Mouse (Mus musculus): ENCODE measurements around the gene Nr1h3. TPM values are rescaled to one million over a fixed set of nuclear protein-coding genes. Genes with fewer than 3 reads are reported as not detected.
"Not testable (repeated sequence)": the region's sequence is repeated elsewhere in the genome, so short reads cannot be mapped to it uniquely, and the experiment has no call there.

Gene Nr1h3
- 74.4 and 90.0 TPM in 2 replicates for polyA plus RNA-seq (2012; rRNA removed)

GRCm38 (mm10) chr2:91202222-91202971 lies at the start of gene Nr1h3, which contains the start of gene Acp2:
Nr1h3 (minus strand) TSS chr2:91202834.
Acp2 (plus strand) TSS chr2:91202885.
- peak within 1 kb of the TSS; percentile 81 for H3K4me3 ChIP-seq (ENCODE audit: extremely low read depth, insufficient read depth, insufficient read length)
- H3K4me1 ChIP-seq (ENCODE audit: control insufficient read depth, insufficient read depth, insufficient read length), result peaks cover 5% of the 10 kb centered on the region; the same call in 1 of the 2 replicates
- peak within 1 kb of the TSS; percentile 67 for H3K27ac ChIP-seq (ENCODE audit: insufficient read depth, low read length)
- H3K36me3 ChIP-seq (ENCODE audit: control insufficient read depth, insufficient read depth, low read length), result peaks cover 3% of the 10 kb centered on the region; the same call in 1 of the 2 replicates
- WGBS, result 4% methylated on average over 28 of the region's 28 CpGs
- DNase-seq (ENCODE audit: low read depth in 1 of 2, low spot score in 2 of 2), result peak; percentile 79 to 80
- no peaks in the 10 kb centered on the region for H3K27me3 ChIP-seq (ENCODE audit: control insufficient read depth, insufficient read depth, low read length)
- 0 out of 2 replicates have a peak, but pooled peaks have one; percentile 20 for TF ChIP-seq POLR2A (IDR thresholded peaks at IDR 0.05; ENCODE audit: low read depth, low read length)
- no peak for TF ChIP-seq CTCF (IDR thresholded peaks at IDR 0.05; ENCODE audit: extremely low read depth, insufficient read depth, insufficient read length, insufficient replicate concordance)

GRCm38 (mm10) chr2:91252001-91252400 lies 49.4 kb upstream of the Nr1h3 start:
- Histone ChIP-seq H3K27me3 (ENCODE audit: control insufficient read depth, insufficient read depth, low read length) (peaks cover 12% of the 10 kb centered on the region), H3K4me1 (ENCODE audit: control insufficient read depth, insufficient read depth, insufficient read length) (peaks cover 3% of the 10 kb centered on the region), H3K27ac (ENCODE audit: insufficient read depth, low read length) (no peak overlapping the region), H3K36me3 (ENCODE audit: control insufficient read depth, insufficient read depth, low read length) (no peaks in the 10 kb centered on the region), H3K4me3 (ENCODE audit: extremely low read depth, insufficient read depth, insufficient read length) (no peak overlapping the region)
- TF ChIP-seq CTCF (IDR thresholded peaks at IDR 0.05; ENCODE audit: extremely low read depth, insufficient read depth, insufficient read length, insufficient replicate concordance) (no peak), POLR2A (IDR thresholded peaks at IDR 0.05; ENCODE audit: low read depth, low read length) (no peak)
- no peak for DNase-seq (ENCODE audit: low read depth in 1 of 2, low spot score in 2 of 2)
- 76% methylated on average over 4 of the region's 4 CpGs for WGBS

GRCm38 (mm10) chr2:91248366-91248765 lies 45.7 kb upstream of the Nr1h3 start:
- WGBS, result 91% methylated on average over 4 of the region's 4 CpGs
- H3K36me3 ChIP-seq (ENCODE audit: control insufficient read depth, insufficient read depth, low read length), result no peaks in the 10 kb centered on the region
- no peaks in the 10 kb centered on the region for H3K27me3 ChIP-seq (ENCODE audit: control insufficient read depth, insufficient read depth, low read length)
- no peak overlapping the region for H3K4me3 ChIP-seq (ENCODE audit: extremely low read depth, insufficient read depth, insufficient read length)
- DNase-seq (ENCODE audit: low read depth in 1 of 2, low spot score in 2 of 2), result no peak
- TF ChIP-seq POLR2A (IDR thresholded peaks at IDR 0.05; ENCODE audit: low read depth, low read length), result no peak
- no peak for TF ChIP-seq CTCF (IDR thresholded peaks at IDR 0.05; ENCODE audit: extremely low read depth, insufficient read depth, insufficient read length, insufficient replicate concordance)
- H3K4me1 ChIP-seq (ENCODE audit: control insufficient read depth, insufficient read depth, insufficient read length), result no peaks in the 10 kb centered on the region
- no peak overlapping the region for H3K27ac ChIP-seq (ENCODE audit: insufficient read depth, low read length)

- TF ChIP-seq CTCF (IDR thresholded peaks at IDR 0.05; ENCODE audit: extremely low read depth, insufficient read depth, insufficient read length, insufficient replicate concordance) (no peak), POLR2A (IDR thresholded peaks at IDR 0.05; ENCODE audit: low read depth, low read length) (no peak)
- H3K4me3 ChIP-seq (ENCODE audit: extremely low read depth, insufficient read depth, insufficient read length), result no peak overlapping the region
- H3K27me3 ChIP-seq (ENCODE audit: control insufficient read depth, insufficient read depth, low read length), result no peaks in the 10 kb centered on the region
- H3K4me1 ChIP-seq (ENCODE audit: control insufficient read depth, insufficient read depth, insufficient read length), result no peaks in the 10 kb centered on the region
- 78% methylated on average over 5 of the region's 5 CpGs for WGBS
- H3K36me3 ChIP-seq (ENCODE audit: control insufficient read depth, insufficient read depth, low read length), result no peaks in the 10 kb centered on the region
- H3K27ac ChIP-seq (ENCODE audit: insufficient read depth, low read length), result no peak overlapping the region
- no peak for DNase-seq (ENCODE audit: low read depth in 1 of 2, low spot score in 2 of 2)
Measured at GRCm38 (mm10) chr2:91244557-91245228, 42.1 kb upstream of the Nr1h3 start.

GRCm38 (mm10) chr2:91243416-91243815 lies 40.8 kb upstream of the Nr1h3 start:
- no peaks in the 10 kb centered on the region for H3K36me3 ChIP-seq (ENCODE audit: control insufficient read depth, insufficient read depth, low read length)
- WGBS, result 81% methylated on average over 3 of the region's 3 CpGs

GRCm38 (mm10) chr2:91242547-91242946 lies 39.9 kb upstream of the Nr1h3 start:
- DNase-seq (ENCODE audit: low read depth in 1 of 2, low spot score in 2 of 2), result no peak
- WGBS, result 36% methylated on average over 5 of the region's 5 CpGs
- TF ChIP-seq CTCF (IDR thresholded peaks at IDR 0.05; ENCODE audit: extremely low read depth, insufficient read depth, insufficient read length, insufficient replicate concordance) (no peak), POLR2A (IDR thresholded peaks at IDR 0.05; ENCODE audit: low read depth, low read length) (no peak)

More at GRCm38 (mm10) chr2:91243416-91243815, 40.8 kb upstream of the Nr1h3 start:
- no peak overlapping the region for H3K4me3 ChIP-seq (ENCODE audit: extremely low read depth, insufficient read depth, insufficient read length)
- no peak overlapping the region for H3K27ac ChIP-seq (ENCODE audit: insufficient read depth, low read length)
- TF ChIP-seq POLR2A (IDR thresholded peaks at IDR 0.05; ENCODE audit: low read depth, low read length), result no peak
- TF ChIP-seq CTCF (IDR thresholded peaks at IDR 0.05; ENCODE audit: extremely low read depth, insufficient read depth, insufficient read length, insufficient replicate concordance), result no peak
- DNase-seq (ENCODE audit: low read depth in 1 of 2, low spot score in 2 of 2), result no peak
- no peaks in the 10 kb centered on the region for H3K4me1 ChIP-seq (ENCODE audit: control insufficient read depth, insufficient read depth, insufficient read length)
- H3K27me3 ChIP-seq (ENCODE audit: control insufficient read depth, insufficient read depth, low read length), result no peaks in the 10 kb centered on the region

GRCm38 (mm10) chr2:91237511-91238080 lies 35.0 kb upstream of the Nr1h3 start:
- not testable (repeated sequence) for H3K36me3 ChIP-seq (ENCODE audit: control insufficient read depth, insufficient read depth, low read length); H3K27me3 ChIP-seq (ENCODE audit: control insufficient read depth, insufficient read depth, low read length); DNase-seq (ENCODE audit: low read depth in 1 of 2, low spot score in 2 of 2); H3K4me1 ChIP-seq (ENCODE audit: control insufficient read depth, insufficient read depth, insufficient read length)
- H3K4me3 ChIP-seq (ENCODE audit: extremely low read depth, insufficient read depth, insufficient read length), result peak overlapping the region; percentile 82; the same call in 1 of the 2 replicates
- 39% methylated on average over 4 of the region's 4 CpGs for WGBS
- H3K27ac ChIP-seq (ENCODE audit: insufficient read depth, low read length), result peak overlapping the region; percentile 96; the same call in 1 of the 2 replicates

More at GRCm38 (mm10) chr2:91242547-91242946, 39.9 kb upstream of the Nr1h3 start:
- Histone ChIP-seq H3K36me3 (ENCODE audit: control insufficient read depth, insufficient read depth, low read length) (no peaks in the 10 kb centered on the region), H3K4me3 (ENCODE audit: extremely low read depth, insufficient read depth, insufficient read length) (no peak overlapping the region), H3K27me3 (ENCODE audit: control insufficient read depth, insufficient read depth, low read length) (no peaks in the 10 kb centered on the region), H3K4me1 (ENCODE audit: control insufficient read depth, insufficient read depth, insufficient read length) (peaks cover 2% of the 10 kb centered on the region; the same call in 1 of the 2 replicates), H3K27ac (ENCODE audit: insufficient read depth, low read length) (no peak overlapping the region)
